Mouse (Mus musculus): ENCODE data around the gene 2410004P03Rik. TPM values are rescaled to one million over a fixed set of nuclear protein-coding genes. Genes with fewer than 3 reads are reported as not detected.

2410004P03Rik gene
- polyA plus RNA-seq, 1 experiment: not detected

GRCm38 (mm10) chr12:16966811-16967210 lies 44.7 kb downstream of the 2410004P03Rik start:
- TF ChIP-seq POLR2A (IDR thresholded peaks at IDR 0.05; ENCODE audit: low read depth, low read length) (no peak), CTCF (IDR thresholded peaks at IDR 0.05; ENCODE audit: borderline replicate concordance, insufficient read depth, low read length) (no peak)
- H3K4me1 ChIP-seq (ENCODE audit: control insufficient read depth, insufficient read depth, low read length): peaks cover 5% of the 10 kb centered on the region
- peak overlapping the region; percentile 87 for H3K27ac ChIP-seq (ENCODE audit: insufficient read depth, low read length)
- no peak overlapping the region for H3K4me3 ChIP-seq (ENCODE audit: insufficient read depth, low read length)

GRCm38 (mm10) chr12:16963354-16963753 lies 48.2 kb downstream of the 2410004P03Rik start:
- Histone ChIP-seq H3K4me3 (ENCODE audit: insufficient read depth, low read length) (no peak overlapping the region), H3K4me1 (ENCODE audit: control insufficient read depth, insufficient read depth, low read length) (peaks cover 5% of the 10 kb centered on the region), H3K27ac (ENCODE audit: insufficient read depth, low read length) (peak overlapping the region; percentile 79; the same call in 1 of the 2 replicates)
- no peak for TF ChIP-seq POLR2A (IDR thresholded peaks at IDR 0.05; ENCODE audit: low read depth, low read length)
- no peak for TF ChIP-seq CTCF (IDR thresholded peaks at IDR 0.05; ENCODE audit: borderline replicate concordance, insufficient read depth, low read length)

- Histone ChIP-seq H3K27ac (ENCODE audit: insufficient read depth, low read length) (no peak overlapping the region), H3K4me1 (ENCODE audit: control insufficient read depth, insufficient read depth, low read length) (no peaks in the 10 kb centered on the region), H3K4me3 (ENCODE audit: insufficient read depth, low read length) (no peak overlapping the region)
- TF ChIP-seq POLR2A (IDR thresholded peaks at IDR 0.05; ENCODE audit: low read depth, low read length) (no peak), CTCF (IDR thresholded peaks at IDR 0.05; ENCODE audit: borderline replicate concordance, insufficient read depth, low read length) (0 out of 2 replicates have a peak, but pooled peaks have one; percentile 9)
Measured at GRCm38 (mm10) chr12:16958851-16959250, 52.7 kb downstream of the 2410004P03Rik start.

Other genes with a start within 250 kb of the 2410004P03Rik start
- gene Greb1, start 210.8 kb downstream of the 2410004P03Rik start, polyA plus RNA-seq (2011; ENCODE audit: insufficient read length, low read depth, missing spikeins): 0.62 and 0.84 TPM in 2 replicates
- gene E2f6, start 200.8 kb downstream of the 2410004P03Rik start, polyA plus RNA-seq (2011; ENCODE audit: insufficient read length, low read depth, missing spikeins): 46.5 and 56.5 TPM in 2 replicates
- 168 and 255 TPM in 2 replicates for gene Rock2, start 116.8 kb downstream of the 2410004P03Rik start, polyA plus RNA-seq (2011; ENCODE audit: insufficient read length, low read depth, missing spikeins)
- 75.1 and 77.4 TPM in 2 replicates for gene Pqlc3, start 11.3 kb downstream of the 2410004P03Rik start, polyA plus RNA-seq (2011; ENCODE audit: insufficient read length, low read depth, missing spikeins)
- 0.46 and 0.47 TPM in 2 replicates for gene Kcnf1, start 165.2 kb upstream of the 2410004P03Rik start, polyA plus RNA-seq (2011; ENCODE audit: insufficient read length, low read depth, missing spikeins)